Mouse (Mus musculus) hindbrain, embryonic 16.5 days (tissue): ENCODE measurements around the gene Nav3. TPM values are rescaled to one million over a fixed set of nuclear protein-coding genes. Genes with fewer than 3 reads are reported as not detected.
A peak's percentile ranks its signal among the peaks of the same experiment; 100 is the strongest.

ENCODE experiments used
- ATAC-seq: fragments of 200-750 bp; cut with Nextera tagmentation; 2 replicates; pipeline ENCODE4 v1.8.0; 2017; ENCODE audit warnings: moderate TSS enrichment, moderate library complexity
- H3K27ac ChIP-seq: fragments of 300-500 bp; sonication (generic); 2 replicates; pipeline ENCODE4 v1.5.1; 2014; ENCODE audit warnings: low read depth, mild to moderate bottlenecking, control low read depth, low read length, moderate library complexity
- H3K27me3 ChIP-seq: fragments of 300-500 bp; sonication (generic); replicated peaks from 2 replicates; pipeline ENCODE4 v1.6.1; 2014; ENCODE audit warnings: low read length; ENCODE audit not compliant: control insufficient read depth, insufficient read depth
- H3K36me3 ChIP-seq: fragments of 300-500 bp; sonication (generic); 2 replicates; pipeline ENCODE4 v1.6.1; 2014; ENCODE audit warnings: mild to moderate bottlenecking, low read length, moderate library complexity, mixed read lengths; ENCODE audit not compliant: control insufficient read depth, insufficient read depth
- H3K4me1 ChIP-seq: fragments of 300-500 bp; sonication (generic); 2 replicates; pipeline ENCODE4 v1.6.1; 2014; ENCODE audit warnings: low read depth, low read length; ENCODE audit not compliant: control insufficient read depth, insufficient read depth
- H3K4me2 ChIP-seq: fragments of 300-500 bp; sonication (generic); 2 replicates; pipeline ENCODE4 v1.6.1; 2014; ENCODE audit warnings: mild to moderate bottlenecking, low read length, control low read depth, moderate library complexity
- H3K4me3 ChIP-seq: fragments of 300-500 bp; sonication (generic); 2 replicates; pipeline ENCODE4 v1.5.1; 2014; ENCODE audit warnings: mild to moderate bottlenecking, low read length, control low read depth, moderate library complexity
- H3K9ac ChIP-seq: fragments of 300-500 bp; sonication (generic); 2 replicates; pipeline ENCODE4 v1.6.1; 2014; ENCODE audit warnings: low read depth, mild to moderate bottlenecking, control low read depth, low read length, moderate library complexity
- H3K9me3 ChIP-seq: fragments of 300-500 bp; sonication (generic); 2 replicates; pipeline ENCODE4 v1.6.1; 2014; ENCODE audit warnings: mild to moderate bottlenecking, low read length, moderate library complexity; ENCODE audit not compliant: control insufficient read depth
- WGBS: fragments of 180-500 bp; shearing (Covaris S2); extraction: QIAGEN DNeasy Blood & Tissue Kit; methylation state at CpG from one replicate; pipeline ENCODE4 v1.1.7; 2014; 5-methylcytosine and 5-hydroxymethylcytosine counted together
- polyA plus RNA-seq: library from polyadenylated mRNA; unstranded; fragments of >200 nt; fragmentation: Nextera tagmentation; extraction: Ambion mirVana; gene quantifications from 2 replicates; pipeline ENCODE4 v1.2.1, GENCODE M21; 2015

The Nav3 gene
- polyA plus RNA-seq, 1 experiment from 2014 or later = 16.6 TPM

DNA sequence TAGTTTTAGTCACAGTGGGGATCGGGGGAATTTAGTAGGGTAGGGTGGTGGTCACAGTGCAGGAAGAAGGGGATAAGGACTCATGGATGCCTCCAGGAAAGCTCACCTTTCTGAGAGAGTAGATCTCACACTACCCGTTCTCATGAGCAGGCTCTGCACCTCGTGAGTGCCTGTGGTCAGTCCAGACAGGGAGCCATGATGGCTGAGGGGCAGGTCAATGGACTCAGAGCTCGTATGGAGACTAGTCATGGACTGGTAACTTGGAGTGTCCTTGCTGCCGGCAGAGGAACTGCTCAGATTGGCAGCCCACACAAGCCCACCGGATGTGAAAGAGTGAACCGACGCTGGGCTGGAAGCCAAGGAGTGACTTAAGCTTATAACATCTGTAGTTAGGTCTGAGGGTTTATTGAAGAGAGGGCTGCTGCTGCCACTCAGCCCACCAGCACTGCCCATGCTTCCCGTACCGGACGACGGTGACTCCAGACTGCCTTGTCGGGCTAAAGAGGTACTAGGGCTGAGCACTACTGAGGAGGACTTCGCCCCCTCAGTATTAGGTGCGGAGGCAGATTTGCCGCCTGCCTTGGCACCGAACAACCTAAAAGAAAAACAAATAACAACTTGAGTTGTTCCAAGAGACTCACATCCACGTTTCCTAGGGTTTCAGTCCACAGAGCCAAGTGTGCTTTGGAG lies 691.4 kb downstream of the Nav3 start:
- 80% methylated on average over 18 of the region's 18 CpGs for WGBS
- Histone ChIP-seq H3K9ac (no peak overlapping the region), H3K4me1 (no peaks in the 10 kb centered on the region), H3K27me3 (no peaks in the 10 kb centered on the region), H3K9me3 (no peaks in the 10 kb centered on the region), H3K36me3 (peaks cover 4% of the 10 kb centered on the region; the same call in 1 of the 2 replicates), H3K27ac (no peak overlapping the region), H3K4me2 (no peak overlapping the region), H3K4me3 (no peak overlapping the region)
- no peak for ATAC-seq

DNA sequence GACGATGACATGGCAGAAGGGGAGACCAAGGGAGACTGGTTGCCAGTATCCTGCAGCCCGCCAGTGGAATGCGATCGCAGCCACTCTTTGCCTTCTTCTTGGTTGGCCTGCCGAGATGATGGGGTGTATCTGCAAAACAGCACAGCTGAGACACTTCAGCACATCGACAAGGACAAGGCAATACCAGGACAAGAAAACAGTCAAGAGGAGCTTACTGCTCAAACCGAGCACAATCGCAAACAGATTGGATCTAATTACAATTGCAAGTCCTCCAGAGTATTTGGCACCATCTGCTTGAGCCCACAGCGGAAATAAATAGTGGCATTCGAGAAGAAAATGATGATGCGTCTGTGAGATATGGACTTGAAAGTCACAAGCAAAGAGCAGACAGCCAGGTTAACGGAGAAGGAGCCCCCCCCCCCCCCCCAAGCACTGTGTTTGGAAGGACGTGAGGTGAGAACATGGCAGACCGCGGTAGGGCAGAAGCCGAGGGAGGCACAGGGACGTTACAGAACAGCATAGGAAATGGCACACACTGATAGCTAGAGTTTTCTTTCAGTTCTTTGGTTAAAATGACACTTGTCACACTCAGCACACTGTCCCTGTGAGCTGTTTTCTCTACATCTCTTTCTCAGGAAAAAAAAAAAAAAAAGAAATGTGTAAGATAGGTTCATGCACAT lies 696.9 kb downstream of the Nav3 start:
- H3K4me1 ChIP-seq = no peaks in the 10 kb centered on the region

DNA sequence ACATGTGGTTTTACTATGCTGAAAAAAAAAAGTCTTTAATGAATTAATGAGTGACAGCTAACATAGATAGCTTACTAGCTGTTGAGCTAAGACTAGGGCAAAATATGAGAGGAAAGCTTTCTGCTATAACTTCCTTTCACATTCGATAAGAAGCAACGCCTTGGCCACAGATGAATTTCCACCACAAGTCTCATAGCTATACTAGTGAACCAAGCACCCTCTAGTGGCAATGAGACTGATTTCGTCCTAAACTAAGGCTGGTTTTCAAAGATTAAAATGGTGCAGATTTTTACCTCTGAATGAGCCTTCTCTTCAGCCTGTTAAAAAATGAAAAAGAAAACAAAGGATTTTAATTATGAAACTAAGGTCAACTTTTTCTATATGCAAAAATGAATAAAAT lies 709.1 kb downstream of the Nav3 start:
- Histone ChIP-seq H3K27ac (no peak overlapping the region), H3K36me3 (peaks cover 12% of the 10 kb centered on the region), H3K27me3 (no peaks in the 10 kb centered on the region), H3K9me3 (peaks cover 6% of the 10 kb centered on the region; the same call in 1 of the 2 replicates), H3K4me2 (no peak overlapping the region), H3K4me1 (no peaks in the 10 kb centered on the region), H3K4me3 (no peak overlapping the region), H3K9ac (no peak overlapping the region)
- peak; percentile 76; the same call in 1 of the 2 replicates for ATAC-seq
- WGBS = 33% methylated on average over 3 of the region's 3 CpGs

More for the DNA sequence above, 696.9 kb downstream of the Nav3 start:
- WGBS = 65% methylated on average over 17 of the region's 17 CpGs
- Histone ChIP-seq H3K4me2 (no peak overlapping the region), H3K4me3 (no peak overlapping the region), H3K36me3 (no peaks in the 10 kb centered on the region), H3K27me3 (no peaks in the 10 kb centered on the region), H3K9me3 (no peaks in the 10 kb centered on the region), H3K9ac (no peak overlapping the region), H3K27ac (peak overlapping the region; percentile 23)
- ATAC-seq = peak; percentile 50; the same call in 1 of the 2 replicates

DNA sequence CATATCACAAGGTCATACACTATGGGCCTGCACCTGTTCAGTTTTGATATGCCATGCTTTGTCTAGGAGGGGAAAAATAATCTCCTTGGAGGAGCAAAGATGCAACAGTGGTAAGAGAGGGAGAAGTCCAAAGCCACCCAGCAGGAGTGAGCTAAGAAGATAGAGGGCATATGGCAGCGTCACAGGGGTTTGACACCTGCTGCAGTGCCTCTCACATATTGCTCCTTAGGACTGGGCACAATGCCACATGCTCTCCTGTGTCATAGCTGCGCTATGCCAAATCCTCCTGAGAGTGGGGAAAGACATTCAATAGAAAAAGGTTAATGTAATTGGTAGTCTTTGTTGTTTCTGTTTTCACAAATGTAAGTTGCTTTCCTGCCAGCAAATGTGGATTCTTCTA lies 714.3 kb downstream of the Nav3 start:
- no peak overlapping the region for H3K9ac ChIP-seq
- H3K4me3 ChIP-seq = no peak overlapping the region
- no peaks in the 10 kb centered on the region for H3K27me3 ChIP-seq
- H3K9me3 ChIP-seq = peaks cover 6% of the 10 kb centered on the region; the same call in 1 of the 2 replicates
- peak overlapping the region; percentile 17; the same call in 1 of the 2 replicates for H3K27ac ChIP-seq
- H3K4me2 ChIP-seq = no peak overlapping the region
- H3K4me1 ChIP-seq = no peaks in the 10 kb centered on the region
- H3K36me3 ChIP-seq = peaks cover 12% of the 10 kb centered on the region
- ATAC-seq = peak; percentile 81
- WGBS = 44% methylated on average over 2 of the region's 2 CpGs

DNA sequence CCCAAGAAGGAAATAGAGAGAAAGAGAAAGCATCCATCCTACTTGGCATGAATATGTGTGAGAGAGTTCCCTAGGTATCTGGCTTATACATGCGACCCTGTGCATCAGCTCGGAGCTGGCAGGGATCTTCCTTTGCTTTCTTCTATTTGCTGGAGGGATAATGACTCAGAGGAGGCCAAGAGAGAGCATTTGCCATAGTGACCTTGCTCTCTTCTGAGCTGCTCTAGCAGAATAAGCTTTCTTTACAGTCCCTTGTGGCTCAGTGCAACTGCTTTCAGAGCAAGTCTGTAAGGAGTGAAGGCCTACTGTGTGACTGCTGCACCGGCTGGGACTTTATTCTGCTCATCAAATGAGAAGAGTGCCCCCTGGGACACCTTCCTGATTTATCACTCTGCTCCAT lies 715.7 kb downstream of the Nav3 start:
- no peak overlapping the region for H3K4me2 ChIP-seq
- no peak overlapping the region for H3K9ac ChIP-seq
- no peak overlapping the region for H3K27ac ChIP-seq
- no peak overlapping the region for H3K4me3 ChIP-seq
- peak; percentile 42; the same call in 1 of the 2 replicates for ATAC-seq
- WGBS = 37% methylated on average over 3 of the region's 3 CpGs
- no peaks in the 10 kb centered on the region for H3K27me3 ChIP-seq
- H3K4me1 ChIP-seq = no peaks in the 10 kb centered on the region
- peaks cover 10% of the 10 kb centered on the region for H3K36me3 ChIP-seq
- H3K9me3 ChIP-seq = peaks cover 6% of the 10 kb centered on the region; the same call in 1 of the 2 replicates

DNA sequence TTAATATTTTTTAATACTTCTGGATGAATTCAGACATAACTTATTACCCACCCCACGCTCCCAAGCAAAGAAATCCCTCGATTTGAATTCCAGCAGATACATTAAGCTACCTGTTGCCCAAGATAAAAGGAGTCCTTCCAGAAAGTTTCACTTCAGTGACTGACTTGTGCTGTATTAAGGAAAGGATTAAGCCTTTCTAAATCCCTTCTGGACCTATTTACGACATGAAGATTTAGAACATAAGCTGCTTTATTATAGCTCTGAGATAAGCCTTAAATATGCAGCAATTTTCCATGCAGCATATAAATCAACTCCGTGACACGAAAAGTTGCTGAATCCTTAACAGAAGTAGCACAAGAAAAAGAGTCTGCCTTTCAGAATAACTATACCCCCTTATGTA lies 732.4 kb downstream of the Nav3 start:
- Histone ChIP-seq H3K9ac (no peak overlapping the region), H3K4me3 (no peak overlapping the region), H3K4me1 (no peaks in the 10 kb centered on the region), H3K27ac (no peak overlapping the region), H3K9me3 (no peaks in the 10 kb centered on the region), H3K27me3 (no peaks in the 10 kb centered on the region), H3K4me2 (no peak overlapping the region), H3K36me3 (no peaks in the 10 kb centered on the region; the same call in 1 of the 2 replicates)
- ATAC-seq = no peak
- 82% methylated on average over 5 of the region's 5 CpGs for WGBS

DNA sequence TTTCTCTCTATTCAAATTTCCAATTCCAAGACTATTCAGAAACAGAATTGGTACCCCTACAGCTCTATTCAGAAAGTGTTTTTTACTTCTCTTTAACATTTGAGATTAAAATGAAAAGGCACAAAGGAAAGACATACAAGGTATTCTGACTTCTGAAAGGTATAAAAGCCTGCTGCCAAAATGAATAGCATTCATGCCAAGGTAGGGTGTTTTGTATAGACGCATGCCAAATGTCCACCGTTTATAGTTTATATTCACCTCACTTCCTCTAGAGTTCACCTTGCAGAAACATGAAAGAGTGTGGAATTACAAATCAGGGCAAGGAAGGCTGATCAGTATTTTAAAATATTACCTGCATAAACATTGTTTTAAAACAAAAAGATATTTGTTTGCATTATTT lies 737.2 kb downstream of the Nav3 start:
- 73% methylated on average over 2 of the region's 2 CpGs for WGBS
- H3K4me3 ChIP-seq = no peak overlapping the region

DNA sequence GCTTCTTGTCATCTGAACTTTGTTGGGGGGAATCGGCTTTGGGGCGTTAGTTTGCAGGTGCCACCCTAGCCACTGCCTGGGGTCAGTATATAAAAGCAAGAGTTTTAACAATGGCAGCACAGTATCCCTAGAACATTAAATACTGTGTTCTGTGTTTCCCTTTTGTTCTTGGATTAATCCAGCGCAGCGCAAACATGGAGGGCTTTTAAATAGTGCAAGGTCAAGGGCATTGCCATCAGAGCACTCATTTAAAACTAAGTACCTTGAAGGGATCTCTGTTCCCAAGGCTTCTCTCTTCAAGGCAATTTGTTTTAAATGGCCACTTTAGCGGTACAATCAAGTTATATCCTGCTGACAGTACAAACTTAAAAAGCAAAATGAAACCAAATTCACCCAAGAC lies 737.6 kb downstream of the Nav3 start:
- ATAC-seq = no peak
- Histone ChIP-seq H3K9ac (no peak overlapping the region), H3K9me3 (no peaks in the 10 kb centered on the region), H3K4me2 (no peak overlapping the region), H3K4me3 (no peak overlapping the region), H3K27ac (no peak overlapping the region), H3K27me3 (no peaks in the 10 kb centered on the region), H3K36me3 (peaks cover 3% of the 10 kb centered on the region), H3K4me1 (no peaks in the 10 kb centered on the region)
- 61% methylated on average over 5 of the region's 5 CpGs for WGBS

More for the DNA sequence above, 737.2 kb downstream of the Nav3 start:
- H3K27me3 ChIP-seq = no peaks in the 10 kb centered on the region
- H3K4me1 ChIP-seq = no peaks in the 10 kb centered on the region
- no peak for ATAC-seq
- H3K36me3 ChIP-seq = peaks cover 3% of the 10 kb centered on the region
- H3K9me3 ChIP-seq = no peaks in the 10 kb centered on the region
- no peak overlapping the region for H3K27ac ChIP-seq
- no peak overlapping the region for H3K4me2 ChIP-seq
- no peak overlapping the region for H3K9ac ChIP-seq

DNA sequence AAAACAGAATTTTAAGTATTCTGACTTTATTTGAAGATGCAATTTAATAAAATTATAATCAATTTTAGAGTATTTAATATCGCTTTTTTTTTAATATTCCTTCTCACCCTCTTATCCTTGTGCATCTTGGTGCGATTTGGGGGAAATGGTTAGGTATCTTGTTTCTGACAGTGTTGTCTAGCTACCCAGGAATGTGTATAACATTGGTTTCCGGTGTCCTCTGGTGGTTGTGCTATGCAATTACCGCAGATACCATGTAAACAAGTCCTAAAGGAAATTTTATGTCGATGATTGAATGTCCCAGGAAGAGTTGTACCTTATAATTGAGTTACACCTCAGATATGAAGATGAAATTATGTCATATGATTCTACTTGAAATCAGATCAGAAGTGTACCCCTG lies 743.0 kb downstream of the Nav3 start:
- peak; percentile 70; the same call in 1 of the 2 replicates for ATAC-seq
- no peaks in the 10 kb centered on the region for H3K4me1 ChIP-seq
- H3K36me3 ChIP-seq = peaks cover under 1% of the 10 kb centered on the region
- H3K27me3 ChIP-seq = no peaks in the 10 kb centered on the region
- WGBS = 41% methylated on average over 5 of the region's 5 CpGs
- H3K27ac ChIP-seq = no peak overlapping the region
- no peak overlapping the region for H3K4me2 ChIP-seq
- no peak overlapping the region for H3K4me3 ChIP-seq
- no peaks in the 10 kb centered on the region for H3K9me3 ChIP-seq
- no peak overlapping the region for H3K9ac ChIP-seq
